Mouse (Mus musculus): Measurements from ENCODE around the gene Ahdc1. TPM values are rescaled to one million over a fixed set of nuclear protein-coding genes. Genes with fewer than 3 reads are reported as not detected.

Gene Ahdc1
- polyA plus RNA-seq, 1 experiment from 2014 or later = 8.1 TPM

DNA sequence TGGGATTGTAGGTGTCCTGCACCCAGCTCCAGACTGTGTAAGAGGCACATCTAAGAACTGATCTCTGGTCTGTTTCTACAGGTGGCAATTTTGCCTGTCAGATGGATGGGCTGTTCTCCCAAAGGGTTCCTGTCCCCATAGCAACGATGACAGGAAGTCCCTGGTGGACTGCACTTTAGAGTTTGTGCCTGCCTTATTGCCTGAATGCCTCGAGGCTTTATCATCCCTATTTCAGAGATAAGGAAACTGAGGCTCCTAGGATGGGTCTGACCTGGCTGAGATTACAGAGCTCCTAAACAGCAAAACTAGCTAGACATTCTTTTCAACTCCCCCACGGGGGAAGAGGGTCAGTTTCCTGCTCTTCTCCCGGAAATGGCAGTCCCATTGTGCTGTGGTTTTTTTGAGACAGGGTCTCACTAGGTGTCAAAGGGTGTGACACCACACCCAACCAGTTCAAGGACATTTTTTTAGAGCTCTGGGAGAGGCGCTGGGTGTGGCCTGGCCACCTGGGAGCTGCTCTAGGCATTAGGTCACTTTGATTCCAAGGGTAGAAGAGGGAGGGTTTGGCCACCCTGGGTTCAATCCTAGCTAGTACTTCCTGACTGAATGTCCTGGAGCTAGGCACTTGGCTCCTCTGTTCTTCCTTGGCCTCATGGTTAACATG lies 111.0 kb downstream of the Ahdc1 start:
- no peaks in the 10 kb centered on the region for H3K27me3 ChIP-seq (replicated peaks; ENCODE audit: control insufficient read depth, insufficient read depth, low read length)
- no peaks in the 10 kb centered on the region for H3K36me3 ChIP-seq (ENCODE audit: control insufficient read depth, insufficient read depth, low read length)
- ATAC-seq (replicated peaks; ENCODE audit: low FRiP score, low TSS enrichment, low read depth) = no peak
- DNase-seq (ENCODE audit: low spot score) = peak; percentile 55
- WGBS = 31% methylated on average over 5 of the region's 5 CpGs
- peak overlapping the region; percentile 1; the same call in 1 of the 2 replicates for H3K27ac ChIP-seq (ENCODE audit: low read depth)
- H3K9me3 ChIP-seq (ENCODE audit: control insufficient read depth, low read length) = 0 out of 2 replicates have a peak, but pooled peaks cover 6% of the 10 kb centered on the region
- no peak overlapping the region for H3K9ac ChIP-seq (ENCODE audit: low read length)
- no peak overlapping the region for H3K4me2 ChIP-seq (ENCODE audit: low read length)
- peaks cover 19% of the 10 kb centered on the region for H3K4me1 ChIP-seq (replicated peaks; ENCODE audit: control insufficient read depth, insufficient read depth, low read length)
- no peak overlapping the region for H3K4me3 ChIP-seq (ENCODE audit: low read depth, low read length)

DNA sequence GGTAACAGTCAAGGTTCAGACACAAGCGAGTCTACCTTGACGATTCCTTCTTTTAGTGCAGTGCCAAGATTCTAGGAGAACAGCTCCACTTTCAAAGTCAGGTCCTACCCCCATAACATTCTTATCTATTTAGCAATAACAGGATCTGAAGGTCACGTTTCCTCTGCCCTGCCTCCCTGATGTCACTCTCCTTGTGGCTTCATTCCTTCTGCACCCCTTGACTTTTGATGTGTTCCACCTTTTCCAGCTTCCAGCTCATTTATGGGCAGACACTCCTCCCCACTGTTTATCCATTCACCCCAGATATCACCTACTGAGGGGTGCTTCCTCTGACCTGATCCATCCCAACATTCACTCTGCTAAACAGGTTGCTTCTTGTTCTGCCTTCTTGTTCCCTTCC lies 116.0 kb downstream of the Ahdc1 start:
- H3K27me3 ChIP-seq (replicated peaks; ENCODE audit: control insufficient read depth, insufficient read depth, low read length) = no peaks in the 10 kb centered on the region
- peaks cover 8% of the 10 kb centered on the region; the same call in 1 of the 2 replicates for H3K4me1 ChIP-seq (replicated peaks; ENCODE audit: control insufficient read depth, insufficient read depth, low read length)
- H3K9me3 ChIP-seq (ENCODE audit: control insufficient read depth, low read length) = 0 out of 2 replicates have a peak, but pooled peaks cover 6% of the 10 kb centered on the region
- no peak overlapping the region for H3K9ac ChIP-seq (ENCODE audit: low read length)
- ATAC-seq (replicated peaks; ENCODE audit: low FRiP score, low TSS enrichment, low read depth) = no peak
- no peak overlapping the region for H3K27ac ChIP-seq (ENCODE audit: low read depth)
- DNase-seq (ENCODE audit: low spot score) = no peak
- no peak overlapping the region for H3K4me3 ChIP-seq (ENCODE audit: low read depth, low read length)
- no peak overlapping the region for H3K4me2 ChIP-seq (ENCODE audit: low read length)
- WGBS = 64% methylated on average over 3 of the region's 3 CpGs
- H3K36me3 ChIP-seq (ENCODE audit: control insufficient read depth, insufficient read depth, low read length) = no peaks in the 10 kb centered on the region

Other genes with a start within 250 kb of the Ahdc1 start
- gene Rpa2, start 242.9 kb upstream of the Ahdc1 start, polyA plus RNA-seq (2014; fragmentation: Nextera tagmentation; extraction: Ambion mirVana) = 108 and 115 TPM in 2 replicates
- gene Themis2, start 214.9 kb upstream of the Ahdc1 start, polyA plus RNA-seq (2014; fragmentation: Nextera tagmentation; extraction: Ambion mirVana) = 2.0 TPM in 2 replicates
- gene Ppp1r8, start 168.1 kb upstream of the Ahdc1 start, polyA plus RNA-seq (2014; fragmentation: Nextera tagmentation; extraction: Ambion mirVana) = 63.1 and 72.4 TPM in 2 replicates
- 58.1 and 63.4 TPM in 2 replicates for gene Stx12, start 126.8 kb upstream of the Ahdc1 start, polyA plus RNA-seq (2014; fragmentation: Nextera tagmentation; extraction: Ambion mirVana)
- gene Fam76a, start 88.7 kb upstream of the Ahdc1 start, polyA plus RNA-seq (2014; fragmentation: Nextera tagmentation; extraction: Ambion mirVana) = 40.1 and 41.9 TPM in 2 replicates
- gene Fgr, start 37.2 kb upstream of the Ahdc1 start, polyA plus RNA-seq (2014; fragmentation: Nextera tagmentation; extraction: Ambion mirVana) = 0.62 and 0.99 TPM in 2 replicates
- gene Wasf2, start 119.2 kb downstream of the Ahdc1 start, polyA plus RNA-seq (2014; fragmentation: Nextera tagmentation; extraction: Ambion mirVana) = 79.6 and 88.3 TPM in 2 replicates
- gene Cd164l2, start 200.9 kb downstream of the Ahdc1 start, polyA plus RNA-seq (2014; fragmentation: Nextera tagmentation; extraction: Ambion mirVana) = 1.9 and 2.5 TPM in 2 replicates
- gene Gpr3, start 201.3 kb downstream of the Ahdc1 start, polyA plus RNA-seq (2014; fragmentation: Nextera tagmentation; extraction: Ambion mirVana) = not detected in 2 replicates
- 2.8 and 3.2 TPM in 2 replicates for gene Map3k6, start 229.6 kb downstream of the Ahdc1 start, polyA plus RNA-seq (2014; fragmentation: Nextera tagmentation; extraction: Ambion mirVana)